Mouse (Mus musculus) intestine, embryonic 16.5 days (tissue): Measurements from ENCODE around the gene Krtap5-4. TPM values are rescaled to one million over a fixed set of nuclear protein-coding genes. Genes with fewer than 3 reads are reported as not detected.
A peak's percentile ranks its signal among the peaks of the same experiment; 100 is the strongest.
"Not testable (repeated sequence)": the region's sequence is repeated elsewhere in the genome, so short reads cannot be mapped to it uniquely, and the experiment has no call there.

Experiments
- ATAC-seq: fragments of 200-750 bp; cut with Nextera tagmentation; 2 replicates; pipeline ENCODE4 v1.8.0; 2017; ENCODE audit warnings: moderate TSS enrichment, moderate library complexity
- H3K27ac ChIP-seq: fragments of 300-500 bp; sonication (generic); 2 replicates; pipeline ENCODE4 v1.5.1; 2014; ENCODE audit warnings: mild to moderate bottlenecking, low read length
- H3K27me3 ChIP-seq: fragments of 300-500 bp; sonication (generic); replicated peaks from 2 replicates; pipeline ENCODE4 v1.6.1; 2014; ENCODE audit warnings: low read length, control low read depth, mixed read lengths; ENCODE audit not compliant: control insufficient read depth, insufficient read depth
- H3K36me3 ChIP-seq: fragments of 300-500 bp; sonication (generic); 2 replicates; pipeline ENCODE4 v1.6.1; 2014; ENCODE audit warnings: low read length, control low read depth; ENCODE audit not compliant: control insufficient read depth, insufficient read depth
- H3K4me1 ChIP-seq: fragments of 300-500 bp; sonication (generic); 2 replicates; pipeline ENCODE4 v1.6.1; 2014; ENCODE audit warnings: low read length, control low read depth, mixed read lengths; ENCODE audit not compliant: control insufficient read depth, insufficient read depth
- H3K4me2 ChIP-seq: fragments of 300-500 bp; sonication (generic); 2 replicates; pipeline ENCODE4 v1.6.1; 2014; ENCODE audit warnings: low read depth, low read length, control low read depth
- H3K4me3 ChIP-seq: fragments of 300-500 bp; sonication (generic); 2 replicates; pipeline ENCODE4 v1.5.1; 2014; ENCODE audit warnings: mild to moderate bottlenecking, low read length
- H3K9ac ChIP-seq: fragments of 300-500 bp; sonication (generic); 2 replicates; pipeline ENCODE4 v1.6.1; 2014; ENCODE audit warnings: low read depth, low read length
- H3K9me3 ChIP-seq: fragments of 300-500 bp; sonication (generic); 2 replicates; pipeline ENCODE4 v1.6.1; 2016; ENCODE audit warnings: low read length, control low read depth; ENCODE audit not compliant: control insufficient read depth
- WGBS: fragments of 180-500 bp; shearing (Covaris S2); extraction: QIAGEN DNeasy Blood & Tissue Kit; methylation state at CpG from one replicate; pipeline ENCODE4 v1.1.7; 2014; 5-methylcytosine and 5-hydroxymethylcytosine counted together
- polyA plus RNA-seq: library from polyadenylated mRNA; unstranded; fragments of >200 nt; fragmentation: Nextera tagmentation; extraction: Ambion mirVana; gene quantifications from 2 replicates; pipeline ENCODE4 v1.2.1, GENCODE M21; 2015

Gene Krtap5-4
- polyA plus RNA-seq, 1 experiment from 2014 or later: not detected

- no peaks in the 10 kb centered on the region for H3K27me3 ChIP-seq
- 18% methylated on average over 23 of the region's 23 CpGs for WGBS
- peak overlapping the region; percentile 85 for H3K4me2 ChIP-seq
- H3K36me3 ChIP-seq: no peaks in the 10 kb centered on the region
- peak overlapping the region; percentile 62 for H3K4me3 ChIP-seq
- ATAC-seq: peak; percentile 54
- peaks cover 14% of the 10 kb centered on the region; the same call in 1 of the 2 replicates for H3K4me1 ChIP-seq
- H3K9me3 ChIP-seq: no peaks in the 10 kb centered on the region
- peak overlapping the region; percentile 37; the same call in 1 of the 2 replicates for H3K9ac ChIP-seq
- H3K27ac ChIP-seq: no peak overlapping the region
These were observed 18.1 kb upstream of the Krtap5-4 start for GRCm38 (mm10) chr7:142285130-142285835.

- 41% methylated on average over 9 of the region's 9 CpGs for WGBS
- not testable (repeated sequence) for ATAC-seq, H3K27ac ChIP-seq
These were observed 17.3 kb upstream of the Krtap5-4 start for GRCm38 (mm10) chr7:142285910-142286612.

GRCm38 (mm10) chr7:142293851-142294250 lies 9.5 kb upstream of the Krtap5-4 start:
- H3K36me3 ChIP-seq, H3K4me3 ChIP-seq, H3K27me3 ChIP-seq, ATAC-seq, H3K4me1 ChIP-seq, H3K4me2 ChIP-seq, H3K9ac ChIP-seq, H3K9me3 ChIP-seq, H3K27ac ChIP-seq: not testable (repeated sequence)
- WGBS: 3% methylated on average over 2 of the region's 2 CpGs

More at GRCm38 (mm10) chr7:142285910-142286612, 17.3 kb upstream of the Krtap5-4 start:
- H3K36me3 ChIP-seq, H3K4me2 ChIP-seq, H3K4me3 ChIP-seq, H3K27me3 ChIP-seq, H3K9me3 ChIP-seq, H3K9ac ChIP-seq: not testable (repeated sequence)
- H3K4me1 ChIP-seq: peaks cover 14% of the 10 kb centered on the region; the same call in 1 of the 2 replicates

DNA sequence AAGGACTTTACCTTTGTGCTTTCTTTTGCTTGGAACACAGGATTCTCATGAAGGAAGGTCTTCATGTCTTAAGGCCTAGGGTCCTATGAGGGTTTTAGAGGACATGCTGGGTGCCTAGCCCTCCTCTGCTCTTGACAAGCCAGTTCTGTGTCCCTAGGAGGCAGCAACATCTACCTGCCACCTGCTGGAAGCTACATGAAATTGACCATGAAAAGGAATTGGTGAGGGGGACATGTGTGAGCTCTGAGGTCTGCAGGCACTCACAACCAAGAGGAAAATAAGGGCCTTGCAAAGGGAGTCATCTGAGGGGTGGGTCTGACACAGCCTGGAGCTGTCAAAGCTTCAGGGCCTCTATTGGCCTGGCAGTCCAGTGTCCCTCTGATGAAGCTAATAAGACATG lies 7.9 kb upstream of the Krtap5-4 start:
- H3K4me1 ChIP-seq: no peaks in the 10 kb centered on the region
- H3K4me3 ChIP-seq: no peak overlapping the region
- no peaks in the 10 kb centered on the region for H3K9me3 ChIP-seq
- H3K27ac ChIP-seq: no peak overlapping the region
- no peak overlapping the region for H3K9ac ChIP-seq
- no peak for ATAC-seq
- no peak overlapping the region for H3K4me2 ChIP-seq
- H3K36me3 ChIP-seq: no peaks in the 10 kb centered on the region
- no peaks in the 10 kb centered on the region for H3K27me3 ChIP-seq

DNA sequence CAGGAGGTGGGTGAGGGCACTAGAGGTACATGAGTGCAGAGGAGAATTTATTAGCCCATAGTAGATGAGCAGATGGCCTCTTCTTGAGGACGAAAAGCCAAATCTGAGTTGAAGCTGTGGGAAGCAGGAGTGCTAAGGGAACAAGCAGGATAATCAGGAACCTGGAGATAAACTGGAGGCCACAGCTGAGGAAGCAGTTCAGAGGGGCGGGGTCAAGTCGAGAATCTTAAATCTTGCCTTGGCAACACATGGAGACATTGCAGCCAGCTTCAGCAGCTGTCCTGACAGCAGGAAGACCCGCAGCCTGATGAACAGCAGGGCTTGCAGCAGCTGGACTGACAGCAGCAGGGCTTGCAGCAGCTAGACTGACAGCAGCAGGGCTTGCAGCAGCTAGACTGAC lies 7.2 kb upstream of the Krtap5-4 start:
- H3K4me2 ChIP-seq, H3K9me3 ChIP-seq, H3K9ac ChIP-seq, H3K27me3 ChIP-seq, H3K27ac ChIP-seq, H3K4me3 ChIP-seq, ATAC-seq, H3K36me3 ChIP-seq, H3K4me1 ChIP-seq: not testable (repeated sequence)
- 19% methylated on average over 4 of the region's 4 CpGs for WGBS

GRCm38 (mm10) chr7:142297018-142297417 lies 6.3 kb upstream of the Krtap5-4 start, which contains the start of gene Krtap5-1:
Gene Krtap5-1 (minus strand): TSS chr7:142297118.
- H3K4me3 ChIP-seq, H3K4me2 ChIP-seq, H3K27me3 ChIP-seq, H3K9me3 ChIP-seq, H3K27ac ChIP-seq, ATAC-seq, H3K9ac ChIP-seq, H3K36me3 ChIP-seq, H3K4me1 ChIP-seq: not testable (repeated sequence)

DNA sequence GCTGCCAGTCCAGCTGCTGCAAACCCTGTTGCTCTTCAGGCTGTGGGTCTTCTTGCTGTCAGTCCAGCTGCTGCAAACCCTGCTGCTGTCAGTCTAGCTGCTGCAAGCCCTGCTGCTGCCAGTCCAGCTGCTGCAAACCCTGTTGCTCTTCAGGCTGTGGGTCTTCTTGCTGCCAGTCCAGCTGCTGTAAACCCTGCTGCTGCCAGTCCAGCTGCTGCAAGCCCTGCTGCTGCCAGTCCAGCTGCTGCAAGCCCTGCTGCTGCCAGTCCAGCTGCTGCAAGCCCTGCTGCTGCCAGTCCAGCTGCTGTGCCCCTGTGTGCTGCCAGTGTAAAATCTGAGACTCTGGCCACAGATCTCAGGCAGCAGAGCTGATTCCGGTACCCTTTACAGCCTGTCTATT lies 580 bp downstream of the Krtap5-4 start:
- not testable (repeated sequence) for ATAC-seq, H3K4me1 ChIP-seq, H3K9me3 ChIP-seq

DNA sequence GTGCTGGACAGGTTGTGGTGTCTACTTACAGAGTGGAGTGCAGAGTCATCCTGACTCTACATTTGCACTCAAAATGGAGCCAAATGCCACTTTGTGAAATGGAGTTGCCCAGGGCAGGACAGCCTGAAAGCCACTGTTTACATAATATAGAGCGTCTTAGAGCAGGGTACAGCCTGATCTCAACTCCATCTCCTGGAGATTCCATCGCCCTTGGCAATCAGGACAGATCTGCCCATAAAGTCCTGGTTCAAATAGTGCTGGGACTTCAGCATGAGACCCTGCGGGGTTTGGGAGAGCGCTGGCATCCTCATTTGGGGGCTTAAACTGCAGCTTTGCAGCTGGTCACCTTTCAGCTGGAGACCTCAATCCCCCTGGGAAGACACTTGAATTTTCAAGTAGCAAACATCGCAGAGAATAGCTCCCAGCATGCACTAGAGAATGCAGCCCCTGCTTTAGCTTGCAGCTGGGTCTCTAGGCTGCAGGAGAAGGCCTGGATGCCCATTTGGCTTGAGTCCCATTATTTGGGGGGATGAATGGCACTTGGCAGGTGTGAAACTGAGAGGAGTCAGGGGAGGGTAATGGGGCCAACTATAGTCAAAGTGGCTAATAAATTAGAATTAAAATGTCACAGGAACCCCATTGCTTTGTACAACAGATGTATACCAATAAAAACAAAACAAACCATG lies 11.4 kb downstream of the Krtap5-4 start:
- Histone ChIP-seq H3K9ac (no peak overlapping the region), H3K27me3 (no peaks in the 10 kb centered on the region), H3K27ac (no peak overlapping the region), H3K36me3 (no peaks in the 10 kb centered on the region), H3K4me3 (no peak overlapping the region), H3K9me3 (no peaks in the 10 kb centered on the region), H3K4me1 (peaks cover 7% of the 10 kb centered on the region; the same call in 1 of the 2 replicates), H3K4me2 (no peak overlapping the region)
- ATAC-seq: no peak
- WGBS: 57% methylated on average over 5 of the region's 5 CpGs

More for the DNA sequence above, 580 bp downstream of the Krtap5-4 start:
- not testable (repeated sequence) for H3K27ac ChIP-seq, H3K9ac ChIP-seq, H3K27me3 ChIP-seq, H3K36me3 ChIP-seq, H3K4me3 ChIP-seq, H3K4me2 ChIP-seq
- 74% methylated on average over 1 of the region's 1 CpGs for WGBS

- Histone ChIP-seq H3K4me3 (no peak overlapping the region), H3K27me3 (no peaks in the 10 kb centered on the region), H3K27ac (no peak overlapping the region), H3K4me1 (peaks cover 7% of the 10 kb centered on the region; the same call in 1 of the 2 replicates), H3K9ac (no peak overlapping the region), H3K9me3 (no peaks in the 10 kb centered on the region), H3K4me2 (no peak overlapping the region), H3K36me3 (no peaks in the 10 kb centered on the region)
- 35% methylated on average over 6 of the region's 6 CpGs for WGBS
- ATAC-seq: peak; percentile 39
These were observed 13.2 kb downstream of the Krtap5-4 start for GRCm38 (mm10) chr7:142316558-142316957.
